Mouse (Mus musculus): ENCODE measurements around the gene Gm5678. TPM values are rescaled to one million over a fixed set of nuclear protein-coding genes. Genes with fewer than 3 reads are reported as not detected.

Gene Gm5678
- not detected for polyA plus RNA-seq (2014; fragmentation: Illumina TruSeq; extraction: RNeasy Lipid Tissue Mini Kit (QIAGEN cat#74804); ENCODE audit: low read depth, low replicate concordance)

GRCm38 (mm10) chr16:93627761-93628400 is at the start of gene Gm5678:
TSS of gene Gm5678 (plus strand) at chr16:93628097.

GRCm38 (mm10) chr16:93603439-93604212 is 24.3 kb upstream of the Gm5678 start, which contains the start of gene Setd4:
TSS of gene Setd4 (minus strand) at chr16:93604063.

GRCm38 (mm10) chr16:93605553-93605952 is 22.3 kb upstream of the Gm5678 start, which contains the start of gene Cbr1:
TSS of gene Cbr1 (plus strand) at chr16:93605853.

Other genes with a start within 250 kb of the Gm5678 start
- 3.2 TPM for gene Setd4, start 24.0 kb upstream of the Gm5678 start, polyA plus RNA-seq (2014; fragmentation: Illumina TruSeq; extraction: RNeasy Lipid Tissue Mini Kit (QIAGEN cat#74804); ENCODE audit: low read depth, low replicate concordance)
- gene Cbr1, start 22.2 kb upstream of the Gm5678 start, polyA plus RNA-seq (2014; fragmentation: Illumina TruSeq; extraction: RNeasy Lipid Tissue Mini Kit (QIAGEN cat#74804); ENCODE audit: low read depth, low replicate concordance) = 39.9 TPM
- gene Cbr3, start 55.1 kb downstream of the Gm5678 start, polyA plus RNA-seq (2014; fragmentation: Illumina TruSeq; extraction: RNeasy Lipid Tissue Mini Kit (QIAGEN cat#74804); ENCODE audit: low read depth, low replicate concordance) = 3.4 TPM
- gene Dop1b, start 83.8 kb downstream of the Gm5678 start, polyA plus RNA-seq (2014; fragmentation: Illumina TruSeq; extraction: RNeasy Lipid Tissue Mini Kit (QIAGEN cat#74804); ENCODE audit: low read depth, low replicate concordance) = 13.6 TPM
- 18.3 TPM for gene Morc3, start 204.0 kb downstream of the Gm5678 start, polyA plus RNA-seq (2014; fragmentation: Illumina TruSeq; extraction: RNeasy Lipid Tissue Mini Kit (QIAGEN cat#74804); ENCODE audit: low read depth, low replicate concordance)